Mouse (Mus musculus): Measurements from ENCODE around the gene Oxt.
A peak's percentile ranks its signal among the peaks of the same experiment; 100 is the strongest.

The Oxt gene

DNA sequence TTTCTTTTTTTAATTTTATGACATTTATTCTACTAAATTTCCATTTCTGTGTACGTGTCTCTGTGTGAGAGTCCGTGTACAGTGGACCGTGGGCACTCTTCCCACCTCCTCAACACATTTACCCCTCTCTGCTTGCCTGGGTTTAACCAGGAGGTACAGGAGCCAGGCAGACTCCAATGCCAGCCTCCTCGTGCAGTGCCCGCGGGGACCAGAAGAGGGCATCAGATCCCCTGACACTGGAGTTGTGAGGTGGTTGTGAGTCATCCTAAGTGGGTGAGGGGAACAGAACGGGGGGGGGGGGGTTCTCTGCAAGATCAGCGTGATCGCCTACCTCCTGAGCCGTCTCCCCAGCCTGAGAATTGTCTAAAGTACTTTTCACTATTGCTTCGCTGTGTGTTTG, 2.2 kb downstream of the Oxt start:
- peak; percentile 24 to 50 for DNase-seq (ENCODE audit: low read depth in 1 of 2, low spot score in 2 of 2)

DNA sequence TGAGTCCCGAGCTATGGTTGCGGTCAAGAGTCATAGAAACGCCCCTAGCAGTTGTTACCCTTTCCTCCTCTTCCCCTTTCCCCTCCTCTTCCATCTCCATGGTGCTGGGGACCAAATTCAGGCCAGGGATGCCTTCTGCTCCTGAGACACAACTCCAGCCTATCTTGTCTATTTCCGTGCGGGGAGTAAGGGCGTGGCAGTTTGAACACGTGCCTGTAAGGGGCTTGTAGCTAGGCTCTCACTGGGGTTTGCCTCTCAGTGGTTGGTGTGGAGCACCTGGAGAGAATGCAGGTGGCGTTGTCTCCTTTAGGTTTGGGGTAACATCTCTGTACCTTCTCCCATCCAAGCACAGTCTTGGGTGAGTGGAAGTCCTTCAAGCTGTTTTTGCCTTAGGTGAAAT, 3.8 kb downstream of the Oxt start:
- no peak for DNase-seq (ENCODE audit: low read depth in 1 of 2, low spot score in 2 of 2)

DNA sequence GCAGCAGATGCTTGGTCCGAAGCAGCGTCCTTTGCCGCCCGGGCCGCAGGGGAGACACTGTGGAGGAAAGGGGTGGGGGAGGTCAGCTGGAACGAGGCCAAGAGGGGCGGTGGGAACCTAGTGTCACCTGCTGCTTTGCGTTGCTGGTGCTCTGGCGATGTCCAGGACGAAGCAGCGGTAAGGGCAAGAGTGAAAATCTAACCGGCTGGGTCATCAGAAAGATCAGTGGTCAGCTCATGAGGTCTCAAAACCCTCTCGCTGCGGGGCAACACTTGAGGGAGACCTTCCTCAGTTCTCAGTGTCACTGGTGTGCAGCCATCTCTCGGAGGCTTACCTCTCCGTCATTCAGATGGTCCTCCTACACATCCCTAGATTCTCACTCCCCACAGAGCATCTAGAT, 5.2 kb downstream of the Oxt start:
- DNase-seq (ENCODE audit: low read depth in 1 of 2, low spot score in 2 of 2), result no peak

DNA sequence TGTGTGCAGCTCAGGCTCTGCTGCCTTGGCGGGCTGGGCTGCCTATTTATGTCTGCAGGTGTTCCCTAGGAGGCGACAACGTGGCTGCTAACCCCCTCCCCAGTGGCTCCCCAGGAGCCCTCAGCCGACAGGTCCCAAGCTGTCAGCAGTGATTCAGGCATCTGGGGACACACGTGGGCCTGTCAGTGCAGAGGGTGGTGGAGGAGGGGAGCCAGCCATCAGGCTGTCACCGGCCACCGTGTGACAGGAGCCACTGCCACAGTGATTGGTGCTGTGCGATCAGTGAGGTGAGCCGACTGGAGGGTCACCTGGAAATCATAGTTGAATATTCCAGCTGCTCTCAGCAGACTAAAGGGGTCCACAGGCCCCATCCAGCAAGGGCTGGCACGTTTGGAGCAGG, 6.6 kb downstream of the Oxt start, which contains the start of gene Avp:
Gene Avp (minus strand): TSS at position 3 of the 400 bp plus-strand sequence.
- no peak for DNase-seq (ENCODE audit: low read depth in 1 of 2, low spot score in 2 of 2)

DNA sequence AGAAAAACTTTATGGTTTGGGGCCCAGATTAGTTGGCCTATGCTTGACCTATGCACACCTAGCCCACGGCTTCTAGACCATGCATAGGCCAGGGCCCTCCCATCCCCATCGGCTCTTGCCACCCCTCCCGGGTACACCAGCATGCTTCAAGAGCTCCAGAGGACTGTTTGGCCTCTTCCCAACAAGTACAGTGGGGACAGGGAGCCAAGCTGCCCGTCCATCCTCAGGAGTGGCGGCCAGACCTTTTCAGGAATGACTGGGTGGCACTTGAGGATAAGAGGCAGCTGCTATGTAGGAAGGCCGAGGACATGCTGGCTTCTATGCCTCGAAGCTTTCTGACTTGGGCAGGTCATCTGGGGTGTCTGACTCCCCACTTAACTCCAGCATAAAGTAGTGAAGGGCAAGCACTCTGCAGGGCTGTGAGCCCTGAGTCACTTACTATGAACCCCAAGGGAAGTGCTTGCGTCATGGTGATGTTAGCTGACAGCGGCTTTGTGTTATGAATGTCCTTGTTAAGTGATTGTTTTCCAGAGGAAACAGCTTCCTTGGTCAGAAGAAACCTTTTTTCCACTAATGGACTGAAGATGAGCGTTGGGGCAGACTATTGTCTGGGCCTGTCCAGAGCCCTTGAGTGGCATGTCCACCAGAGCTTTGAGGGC, 8.1 kb downstream of the Oxt start:
- DNase-seq (ENCODE audit: low read depth in 1 of 2, low spot score in 2 of 2), result no peak

DNA sequence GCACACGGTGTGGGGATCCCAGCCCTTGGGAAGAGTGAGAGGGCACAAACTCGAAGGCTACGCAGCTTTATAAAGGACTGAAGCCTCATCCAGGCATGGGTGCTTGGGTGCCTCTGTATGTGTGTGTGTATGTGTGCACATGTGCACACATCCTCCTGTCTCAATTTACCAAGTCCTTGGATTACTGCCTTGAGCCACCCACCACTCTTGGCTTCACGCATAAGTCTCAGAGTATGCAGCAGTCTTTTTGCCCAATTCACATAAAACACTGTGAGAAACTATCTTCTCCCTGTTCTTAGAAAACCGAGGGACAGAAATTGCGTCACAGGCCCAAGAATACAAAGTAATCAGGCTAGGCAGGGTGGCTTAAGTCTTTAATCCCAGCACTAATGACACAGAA, 10.0 kb downstream of the Oxt start:
- DNase-seq (ENCODE audit: low read depth in 1 of 2, low spot score in 2 of 2), result no peak

DNA sequence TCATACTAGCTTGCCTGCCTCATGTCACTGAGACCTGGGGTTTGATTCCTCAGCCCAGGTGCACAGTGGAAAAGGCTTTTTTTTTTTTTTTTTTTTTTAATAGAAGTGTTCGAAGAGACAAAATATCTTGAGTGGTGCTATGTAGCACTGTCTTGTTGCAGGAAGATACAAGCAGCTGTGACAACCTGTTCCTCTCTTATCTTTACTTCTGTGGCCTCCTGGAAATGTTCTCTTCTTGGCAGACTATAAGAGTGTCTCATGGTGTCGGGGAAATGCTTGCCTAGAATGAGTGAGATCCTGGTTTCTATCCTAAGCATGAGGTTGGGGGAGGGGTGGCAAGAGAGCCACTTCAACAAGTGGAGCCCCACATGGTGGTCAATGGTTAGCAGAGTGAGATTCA, 12.4 kb downstream of the Oxt start:
- no peak for DNase-seq (ENCODE audit: low read depth in 1 of 2, low spot score in 2 of 2)

DNA sequence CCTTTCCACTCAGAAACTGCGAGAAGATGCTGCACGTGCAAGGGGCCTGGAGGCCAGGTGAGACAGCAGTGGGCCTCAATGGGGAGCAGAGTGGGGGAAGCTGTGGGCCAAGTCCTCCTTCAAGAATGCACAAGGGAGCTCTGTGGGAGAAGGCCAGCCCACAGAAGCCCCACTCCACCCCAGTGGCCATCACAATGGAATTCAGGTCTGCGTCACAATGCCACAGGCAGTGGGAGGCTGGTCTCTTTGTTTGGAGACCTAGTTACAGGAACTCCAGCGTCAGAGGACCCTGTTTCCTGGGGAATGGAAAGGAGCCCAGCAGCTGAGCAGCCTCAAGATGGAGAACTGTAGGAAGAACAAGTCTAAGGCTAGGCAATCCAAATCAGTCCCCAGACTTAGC, 13.2 kb downstream of the Oxt start:
- no peak for DNase-seq (ENCODE audit: low read depth in 1 of 2, low spot score in 2 of 2)

DNA sequence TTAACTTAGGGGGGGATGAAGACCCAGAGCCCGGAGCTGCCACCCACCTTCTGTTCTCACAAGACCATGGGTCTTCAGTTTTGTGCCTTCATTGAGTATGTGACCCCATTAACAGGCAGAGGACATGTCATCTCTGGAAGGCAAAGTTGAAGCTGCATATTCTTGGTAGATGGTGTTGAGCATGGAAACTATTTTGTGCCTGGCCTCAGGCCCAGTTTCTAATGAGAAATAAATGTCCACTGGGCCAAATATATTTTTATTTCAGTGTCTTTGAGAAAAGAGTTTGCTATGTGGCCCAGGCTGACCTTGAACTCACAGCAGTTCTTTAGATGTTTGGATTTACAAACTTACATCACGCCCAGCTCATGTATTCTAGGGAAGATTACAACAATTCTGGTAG, 13.8 kb downstream of the Oxt start:
- no peak for DNase-seq (ENCODE audit: low read depth in 1 of 2, low spot score in 2 of 2)

DNA sequence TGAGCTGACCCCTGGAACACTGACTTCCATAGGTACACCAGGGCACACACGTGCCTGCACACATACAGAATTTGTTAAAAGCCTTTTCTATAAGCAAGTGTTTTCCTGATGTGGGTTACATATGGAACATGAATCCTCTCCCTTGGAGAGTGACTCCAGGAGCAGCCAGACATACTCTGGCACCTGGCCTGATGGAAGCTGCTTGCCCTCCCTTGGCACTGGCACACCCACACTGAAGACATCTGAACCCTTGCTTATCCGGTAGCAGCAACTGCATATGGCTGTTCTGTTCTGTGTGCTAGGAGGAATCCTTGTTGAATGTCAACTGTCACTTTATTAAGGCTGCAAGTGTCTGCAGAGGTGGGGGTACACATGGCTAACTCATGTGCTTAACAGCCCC, 15.0 kb downstream of the Oxt start:
- DNase-seq (ENCODE audit: low read depth in 1 of 2, low spot score in 2 of 2), result no peak

DNA sequence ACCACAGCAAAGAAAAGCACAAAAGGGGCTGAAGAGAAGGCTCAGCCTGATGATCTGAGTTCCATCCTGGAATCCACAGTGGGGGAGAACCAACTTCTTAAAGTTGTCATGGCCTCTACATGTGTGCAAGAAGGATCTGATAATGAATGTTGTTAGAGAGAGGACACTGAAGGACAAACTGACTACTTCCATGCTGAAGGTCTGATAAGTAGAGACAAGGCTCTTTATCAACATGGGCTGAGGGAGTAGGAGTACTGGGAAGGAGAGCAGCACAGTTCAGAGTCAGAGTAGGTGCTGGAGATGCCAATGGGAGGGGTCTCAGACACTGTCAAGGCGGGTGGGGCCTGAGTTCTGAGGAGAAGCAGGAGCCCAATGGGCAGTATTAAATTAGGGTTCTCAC, 19.6 kb downstream of the Oxt start:
- no peak for DNase-seq (ENCODE audit: low read depth in 1 of 2, low spot score in 2 of 2)

DNA sequence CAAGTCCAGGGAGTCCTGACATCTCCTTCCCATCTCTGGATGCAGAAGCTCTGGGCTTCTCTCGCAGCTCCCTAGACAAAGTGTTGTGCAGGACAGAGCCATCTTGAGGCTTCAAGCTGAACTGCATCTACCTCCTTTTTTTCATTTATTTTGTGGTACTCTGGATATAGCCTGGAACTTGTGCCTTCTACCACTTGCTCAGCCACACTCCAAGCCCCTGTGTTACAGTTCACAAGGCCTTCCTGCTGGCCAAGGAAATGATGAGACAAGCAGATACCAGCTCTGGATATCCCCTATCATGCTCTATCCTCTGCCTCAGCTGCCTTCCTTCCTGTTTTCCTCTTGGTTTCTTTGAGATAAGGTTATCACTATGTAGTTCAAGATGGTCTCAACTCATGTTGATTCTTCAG, 21.6 kb downstream of the Oxt start:
- DNase-seq (ENCODE audit: low read depth in 1 of 2, low spot score in 2 of 2), result no peak

DNA sequence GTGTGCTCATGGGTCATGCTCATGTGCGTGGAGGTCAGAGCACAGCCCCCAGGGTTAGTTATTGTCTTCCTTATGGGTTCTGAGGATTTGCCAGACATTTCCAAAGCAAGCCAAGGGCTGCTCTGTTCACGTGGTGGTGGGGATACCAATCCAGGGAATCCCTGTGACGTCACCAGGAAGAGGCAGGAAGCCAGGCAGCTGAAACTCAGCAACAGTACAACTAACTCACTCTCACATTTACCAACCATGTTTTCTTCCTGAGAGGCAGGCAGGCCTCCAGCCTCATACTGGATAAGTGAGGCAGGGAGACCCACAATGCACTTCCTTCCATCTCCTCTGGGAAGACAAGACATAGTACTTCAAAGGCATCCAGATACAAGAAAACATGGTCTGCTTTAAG, 22.4 kb downstream of the Oxt start:
- no peak for DNase-seq (ENCODE audit: low read depth in 1 of 2, low spot score in 2 of 2)

DNA sequence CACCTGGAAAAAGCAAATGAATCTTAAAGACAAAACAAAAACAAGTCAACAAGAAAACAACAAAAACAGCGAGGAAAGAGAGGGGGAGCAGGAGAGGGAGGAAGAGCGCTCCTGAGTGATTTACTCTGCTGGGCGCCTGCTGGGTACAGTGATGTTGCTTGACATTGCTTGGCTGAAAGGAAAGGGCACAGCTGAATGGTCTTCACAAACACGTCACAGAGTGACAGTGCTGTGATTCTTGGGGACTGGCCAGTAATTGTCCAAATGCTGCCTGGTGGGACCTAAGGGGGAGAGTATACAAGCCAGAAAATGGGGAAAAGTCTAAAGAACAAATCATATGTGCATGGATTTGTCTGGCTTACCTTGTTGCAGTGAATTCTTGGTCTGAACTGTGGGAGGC, 26.2 kb downstream of the Oxt start:
- no peak for DNase-seq (ENCODE audit: low read depth in 1 of 2, low spot score in 2 of 2)

DNA sequence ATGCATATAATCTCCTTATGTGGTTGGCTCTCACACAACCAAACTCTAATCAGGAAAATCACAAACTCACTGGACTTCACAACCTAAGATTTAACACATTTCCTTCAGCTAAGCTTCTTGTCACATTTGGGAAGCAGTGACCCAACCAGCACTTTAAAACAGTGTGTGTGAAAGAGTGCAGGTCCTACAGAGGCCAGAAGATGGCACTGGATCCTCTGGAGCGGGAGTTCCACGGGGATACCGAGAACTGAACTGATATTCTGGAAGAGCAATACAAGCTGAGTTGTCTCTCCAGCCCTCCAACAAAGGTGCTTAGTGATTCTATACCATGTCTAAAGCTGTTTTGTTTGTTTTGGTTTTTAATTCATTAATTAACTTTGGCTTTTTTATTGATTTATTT, 37.1 kb downstream of the Oxt start:
- no peak for DNase-seq (ENCODE audit: low read depth in 1 of 2, low spot score in 2 of 2)

DNA sequence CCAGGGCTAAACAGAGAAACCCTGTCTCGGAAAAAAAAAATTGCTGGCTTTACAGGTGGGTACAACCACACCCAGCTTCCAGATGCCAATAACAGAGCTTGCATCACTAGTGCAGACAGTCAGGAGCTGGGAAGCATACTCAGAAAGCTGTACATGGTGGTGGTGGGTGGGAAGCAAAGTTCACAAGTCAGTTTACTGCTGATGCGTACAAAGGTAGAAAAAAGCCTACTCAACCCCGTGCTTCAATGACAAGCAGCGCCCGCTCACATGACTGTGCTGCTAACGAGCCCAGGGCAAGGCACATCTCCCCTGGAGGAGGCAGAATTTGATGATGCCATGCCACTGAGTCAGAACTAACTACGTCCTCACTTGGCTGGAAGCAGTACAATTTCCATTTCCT, 43.0 kb downstream of the Oxt start:
- no peak for DNase-seq (ENCODE audit: low read depth in 1 of 2, low spot score in 2 of 2)

Measured in monocyte, adult 2 months (primary cell).